Mouse (Mus musculus): ENCODE measurements at regions not wholly inside any gene's neighbourhood (a gene's known extent, or its start where the extent isn't known, plus 50 kb on each side); places are given as distances from the start of the nearest gene placed in this dataset.

- DNase-seq (ENCODE audit: extremely low read depth, low read depth, low spot score): no peak
Measured at GRCm38 (mm10) chr3:116197966-116198365, 55.3 kb downstream of the Gpr88 start.

- DNase-seq (ENCODE audit: extremely low read depth, low read depth, low spot score): peak; percentile 62
Measured at GRCm38 (mm10) chr3:116194701-116195100, 58.6 kb downstream of the Gpr88 start.

GRCm38 (mm10) chr3:116191261-116191660 is 61.8 kb upstream of the Vcam1 start:
- DNase-seq (ENCODE audit: extremely low read depth, low read depth, low spot score): no peak

GRCm38 (mm10) chr3:116190727-116191126 is 61.2 kb upstream of the Vcam1 start:
- DNase-seq (ENCODE audit: extremely low read depth, low read depth, low spot score): peak; percentile 62

- peak; percentile 80 for DNase-seq (ENCODE audit: extremely low read depth, low read depth, low spot score)
Measured at GRCm38 (mm10) chr3:116189363-116190100, 60.0 kb upstream of the Vcam1 start.

GRCm38 (mm10) chr3:116185206-116185605 is 55.7 kb upstream of the Vcam1 start:
- no peak for DNase-seq (ENCODE audit: extremely low read depth, low read depth, low spot score)

- no peak for DNase-seq (ENCODE audit: extremely low read depth, low read depth, low spot score)
Measured at GRCm38 (mm10) chr3:116184443-116184842, 55.0 kb upstream of the Vcam1 start.

- DNase-seq (ENCODE audit: extremely low read depth, low read depth, low spot score): no peak
Measured at GRCm38 (mm10) chr3:116180341-116180885, 50.9 kb upstream of the Vcam1 start.
